Mouse (Mus musculus): ENCODE data around the gene Nlrp9b. TPM values are rescaled to one million over a fixed set of nuclear protein-coding genes. Genes with fewer than 3 reads are reported as not detected.

The Nlrp9b gene
- polyA plus RNA-seq, 1 experiment from 2014 or later = 0.21 TPM

Other genes with a start within 250 kb of the Nlrp9b start
- gene Nectin2, start 241.0 kb upstream of the Nlrp9b start, polyA plus RNA-seq (2015; fragmentation: Nextera tagmentation; extraction: Ambion mirVana) = 148 and 154 TPM in 2 replicates
- 76.9 and 79.4 TPM in 2 replicates for gene Bcam, start 220.4 kb upstream of the Nlrp9b start, polyA plus RNA-seq (2015; fragmentation: Nextera tagmentation; extraction: Ambion mirVana)
- gene Cblc, start 194.7 kb upstream of the Nlrp9b start, polyA plus RNA-seq (2015; fragmentation: Nextera tagmentation; extraction: Ambion mirVana) = 24.5 and 26.4 TPM in 2 replicates
- 13.3 and 13.9 TPM in 2 replicates for gene Bcl3, start 168.7 kb upstream of the Nlrp9b start, polyA plus RNA-seq (2015; fragmentation: Nextera tagmentation; extraction: Ambion mirVana)
- 0.14 and 0.16 TPM in 2 replicates for gene Gm19345, start 139.5 kb upstream of the Nlrp9b start, polyA plus RNA-seq (2015; fragmentation: Nextera tagmentation; extraction: Ambion mirVana)
- gene Ceacam16, start 130.2 kb upstream of the Nlrp9b start, polyA plus RNA-seq (2015; fragmentation: Nextera tagmentation; extraction: Ambion mirVana) = not detected in 2 replicates
- gene Ceacam19, start 103.5 kb upstream of the Nlrp9b start, polyA plus RNA-seq (2015; fragmentation: Nextera tagmentation; extraction: Ambion mirVana) = not detected in 2 replicates
- 13.3 TPM in 2 replicates for gene Pvr, start 70.3 kb upstream of the Nlrp9b start, polyA plus RNA-seq (2015; fragmentation: Nextera tagmentation; extraction: Ambion mirVana)
- 7.5 and 8.0 TPM in 2 replicates for gene Igsf23, start 40.7 kb upstream of the Nlrp9b start, polyA plus RNA-seq (2015; fragmentation: Nextera tagmentation; extraction: Ambion mirVana)
- 1.5 and 1.7 TPM in 2 replicates for gene Ceacam20, start 26.1 kb upstream of the Nlrp9b start, polyA plus RNA-seq (2015; fragmentation: Nextera tagmentation; extraction: Ambion mirVana)
- not detected in 2 replicates for gene Vmn1r91, start 108.2 kb downstream of the Nlrp9b start, polyA plus RNA-seq (2015; fragmentation: Nextera tagmentation; extraction: Ambion mirVana)
- gene Gm16442, start 131.1 kb downstream of the Nlrp9b start, polyA plus RNA-seq (2015; fragmentation: Nextera tagmentation; extraction: Ambion mirVana) = not detected in 2 replicates
- not detected in 2 replicates for gene Vmn1r93, start 147.6 kb downstream of the Nlrp9b start, polyA plus RNA-seq (2015; fragmentation: Nextera tagmentation; extraction: Ambion mirVana)
- gene Vmn1r94, start 176.9 kb downstream of the Nlrp9b start, polyA plus RNA-seq (2015; fragmentation: Nextera tagmentation; extraction: Ambion mirVana) = not detected in 2 replicates
- gene Vmn1r95, start 202.2 kb downstream of the Nlrp9b start, polyA plus RNA-seq (2015; fragmentation: Nextera tagmentation; extraction: Ambion mirVana) = not detected in 2 replicates
- gene Gm6164, start 214.1 kb downstream of the Nlrp9b start, polyA plus RNA-seq (2015; fragmentation: Nextera tagmentation; extraction: Ambion mirVana) = not detected in 2 replicates
- gene Gm4498, start 242.4 kb downstream of the Nlrp9b start, polyA plus RNA-seq (2015; fragmentation: Nextera tagmentation; extraction: Ambion mirVana) = not detected in 2 replicates